Mouse (Mus musculus): ENCODE data around the gene Zfp683. TPM values are rescaled to one million over a fixed set of nuclear protein-coding genes. Genes with fewer than 3 reads are reported as not detected.
A peak's percentile ranks its signal among the peaks of the same experiment; 100 is the strongest.

Gene Zfp683
- total RNA-seq (2021), result not detected

DNA sequence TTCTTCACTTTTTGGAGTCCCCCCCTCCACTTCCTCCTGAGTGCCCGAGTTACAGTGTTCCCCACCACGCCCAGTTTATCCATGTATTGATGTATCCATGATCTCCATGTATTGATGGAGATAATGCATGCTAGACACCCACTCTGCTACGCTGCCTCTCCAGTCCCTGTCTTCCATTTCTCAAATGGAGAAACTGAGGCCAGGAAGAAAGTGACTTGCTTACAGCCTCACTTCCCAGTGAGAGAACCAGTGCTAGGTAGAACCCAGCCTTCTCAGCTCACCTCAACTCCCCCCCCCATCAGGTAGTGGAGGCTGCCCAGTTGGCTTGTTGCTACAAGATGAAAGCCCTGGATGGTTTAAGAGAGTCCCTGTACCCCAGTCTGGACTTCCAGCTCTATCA is at the start of gene Zfp683:
TSS of gene Zfp683 (plus strand) at position 301 of the 400 bp plus-strand sequence.
- no peak for DNase-seq (ENCODE audit: low spot score)
- intact Hi-C loops (cut with DNase I), result no loop called here

GRCm38 (mm10) chr4:134005581-134006358 is 47.9 kb upstream of the Zfp683 start:
- DNase-seq (ENCODE audit: low spot score), result no peak

DNA sequence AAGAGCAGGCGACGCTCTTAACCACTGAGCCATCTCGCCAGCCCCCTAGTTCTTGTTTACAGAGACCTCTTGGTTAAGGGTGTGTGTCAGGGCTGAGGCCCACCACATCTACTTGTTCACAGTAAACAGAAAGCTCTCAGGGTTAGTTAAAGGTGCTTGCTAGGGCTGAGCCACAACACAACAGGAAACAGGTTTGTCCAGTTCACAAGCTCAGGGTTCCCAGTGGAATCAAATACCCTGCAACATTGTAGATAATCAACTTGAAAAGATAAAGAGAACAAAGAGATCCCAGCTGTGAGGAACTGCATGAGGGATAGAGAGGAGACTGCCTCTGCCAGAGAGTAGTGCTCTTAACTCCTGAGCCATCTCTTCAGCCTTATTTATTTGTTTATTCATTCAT is 46.8 kb upstream of the Zfp683 start:
- DNase-seq (ENCODE audit: low spot score), result no peak
- intact Hi-C loops (cut with DNase I), result no loop called here

More at GRCm38 (mm10) chr4:134005581-134006358, 47.9 kb upstream of the Zfp683 start:
- intact Hi-C loops (cut with DNase I), result no loop called here

- DNase-seq (ENCODE audit: low spot score), result no peak
- intact Hi-C loops (cut with DNase I), result no loop called here
Observed at GRCm38 (mm10) chr4:134009709-134010108, 43.9 kb upstream of the Zfp683 start.

GRCm38 (mm10) chr4:134011450-134012414 is 41.9 kb upstream of the Zfp683 start:
- intact Hi-C loops (cut with DNase I), result no loop called here
- no peak for DNase-seq (ENCODE audit: low spot score)

DNA sequence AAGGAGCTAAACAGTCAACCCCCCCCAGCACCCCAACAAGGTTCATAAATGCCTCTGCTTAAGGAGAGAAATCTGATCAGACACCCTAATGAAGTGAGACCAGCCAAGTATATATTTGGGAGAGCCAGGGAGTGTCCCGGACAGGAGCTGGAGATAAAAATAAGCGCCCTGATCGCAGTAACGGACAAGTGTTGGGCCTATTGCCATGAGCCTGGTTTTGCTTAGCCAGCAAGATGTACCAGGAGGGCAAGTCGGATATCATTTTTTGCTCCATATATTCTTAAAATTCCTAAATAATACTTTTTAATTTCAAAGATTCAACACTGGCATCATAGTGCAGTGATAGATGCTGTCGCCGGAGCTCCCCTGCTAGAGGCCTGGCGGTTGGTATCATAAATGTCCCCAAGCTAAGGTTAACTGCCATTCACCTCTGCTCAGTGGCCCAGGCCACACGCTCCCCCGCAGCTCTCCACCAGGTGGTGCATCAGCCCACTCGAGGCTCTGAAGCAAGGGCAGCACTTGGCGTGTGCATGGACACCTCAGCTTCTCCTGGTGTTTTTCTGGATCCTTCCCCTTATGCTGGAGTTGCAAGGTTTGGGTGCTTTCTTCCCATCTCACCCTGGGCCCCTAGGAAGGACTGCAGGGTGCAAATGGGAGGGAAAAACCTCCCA is 40.6 kb upstream of the Zfp683 start:
- no peak for DNase-seq (ENCODE audit: low spot score)
- intact Hi-C loops (cut with DNase I), result no loop called here

DNA sequence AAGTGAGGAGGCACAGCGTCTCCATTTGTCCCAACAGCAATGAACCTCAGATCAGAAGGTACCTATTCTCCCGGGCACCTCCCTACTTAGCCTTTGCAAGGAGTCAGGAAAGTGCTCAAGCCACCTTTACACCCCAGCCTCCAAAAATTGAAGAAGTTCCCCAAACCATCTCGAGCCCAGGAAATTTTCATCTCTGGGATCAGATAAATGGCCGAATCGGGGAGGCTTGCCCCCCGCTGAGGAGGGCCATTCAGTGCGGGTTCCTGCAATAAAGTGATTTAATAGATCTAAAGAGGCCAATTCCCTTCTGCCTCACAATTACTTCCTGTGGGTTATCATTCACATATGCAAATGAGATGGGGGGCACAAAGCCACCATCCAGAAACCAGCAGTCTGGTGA is 37.4 kb upstream of the Zfp683 start:
- intact Hi-C loops (cut with DNase I), result no loop called here
- DNase-seq (ENCODE audit: low spot score), result no peak

DNA sequence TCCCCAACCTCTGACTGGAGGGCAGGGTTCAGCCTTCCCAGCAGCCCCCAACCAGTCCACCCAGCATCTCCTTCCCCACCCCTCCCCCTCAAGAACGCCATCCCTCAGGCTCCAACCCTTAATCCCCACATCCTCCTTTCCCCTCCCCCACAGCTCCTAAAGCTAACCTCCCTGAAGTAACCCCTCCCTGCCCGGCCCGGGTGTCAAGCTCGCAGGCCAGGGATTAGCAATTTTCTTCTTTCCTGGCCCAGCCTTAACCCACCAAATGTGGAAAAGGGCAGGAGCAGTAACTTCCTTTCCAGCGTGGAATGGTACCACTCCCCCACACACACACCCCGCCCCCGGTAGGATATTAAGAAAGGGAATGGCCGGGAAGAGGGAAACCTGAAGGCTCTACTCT is 36.9 kb upstream of the Zfp683 start:
- DNase-seq (ENCODE audit: low spot score), result no peak
- intact Hi-C loops (cut with DNase I), result no loop called here

DNA sequence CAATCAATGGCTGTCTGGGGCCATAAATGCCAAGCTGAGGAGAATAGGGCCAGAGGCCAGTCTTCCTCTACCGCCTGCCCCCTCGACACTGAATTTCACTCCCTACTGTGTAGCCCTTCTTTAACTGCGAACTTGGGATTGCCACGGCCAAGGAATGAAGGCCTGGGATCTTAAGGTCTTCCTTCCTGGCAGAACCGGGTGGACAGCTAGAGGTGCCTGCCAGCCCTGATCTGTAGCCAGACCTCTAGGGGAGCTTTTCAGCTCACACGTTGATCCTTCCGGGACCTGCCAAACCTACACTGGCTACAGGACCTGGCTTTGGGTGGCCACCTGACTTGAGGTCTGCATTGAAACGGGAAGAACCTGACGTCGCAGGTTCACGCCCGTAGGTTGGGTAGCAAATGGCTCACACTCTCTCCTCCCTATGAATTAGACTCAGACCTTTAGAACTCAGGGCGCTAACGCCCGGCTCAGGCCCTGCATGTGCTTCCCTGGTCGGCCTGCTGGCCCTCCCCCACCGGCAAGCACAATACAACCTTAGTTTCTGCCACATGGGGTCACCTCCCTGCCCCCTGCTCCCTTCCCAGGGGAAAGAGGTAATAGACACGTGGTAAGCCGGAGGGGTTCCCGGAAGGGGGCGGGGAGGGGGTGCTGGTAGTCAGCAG is 36.3 kb upstream of the Zfp683 start:
- no peak for DNase-seq (ENCODE audit: low spot score)
- intact Hi-C loops (cut with DNase I), result no loop called here

- intact Hi-C loops (cut with DNase I), result no loop called here
- DNase-seq (ENCODE audit: low spot score), result no peak
Observed at GRCm38 (mm10) chr4:134018038-134018778, 35.4 kb upstream of the Zfp683 start.

DNA sequence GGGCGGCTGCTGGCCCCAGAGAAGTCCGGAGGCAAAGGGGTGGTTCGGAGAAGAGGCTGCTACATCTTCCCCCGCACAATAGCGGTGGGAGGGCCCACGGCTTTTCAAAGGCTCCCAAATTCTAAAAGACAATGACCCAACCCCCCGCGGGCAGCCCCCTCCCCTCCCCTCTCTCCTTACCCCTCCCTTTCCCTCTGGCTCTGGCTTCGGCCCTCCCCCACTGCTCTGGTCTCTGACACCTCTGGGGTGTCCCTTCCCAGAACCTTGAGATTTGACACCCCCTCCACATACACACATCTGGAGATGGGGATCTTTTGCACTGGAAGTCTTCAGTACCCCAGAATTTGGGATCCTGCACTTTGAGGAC is 34.9 kb upstream of the Zfp683 start, which contains the start of gene Lin28a:
TSS of gene Lin28a (minus strand) at position 63 of the 367 bp plus-strand sequence.
- DNase-seq (ENCODE audit: low spot score), result no peak
- intact Hi-C loops (cut with DNase I), result no loop called here

- intact Hi-C loops (cut with DNase I), result no loop called here
- no peak for DNase-seq (ENCODE audit: low spot score)
Observed at GRCm38 (mm10) chr4:134019210-134019609, 34.4 kb upstream of the Zfp683 start.

DNA sequence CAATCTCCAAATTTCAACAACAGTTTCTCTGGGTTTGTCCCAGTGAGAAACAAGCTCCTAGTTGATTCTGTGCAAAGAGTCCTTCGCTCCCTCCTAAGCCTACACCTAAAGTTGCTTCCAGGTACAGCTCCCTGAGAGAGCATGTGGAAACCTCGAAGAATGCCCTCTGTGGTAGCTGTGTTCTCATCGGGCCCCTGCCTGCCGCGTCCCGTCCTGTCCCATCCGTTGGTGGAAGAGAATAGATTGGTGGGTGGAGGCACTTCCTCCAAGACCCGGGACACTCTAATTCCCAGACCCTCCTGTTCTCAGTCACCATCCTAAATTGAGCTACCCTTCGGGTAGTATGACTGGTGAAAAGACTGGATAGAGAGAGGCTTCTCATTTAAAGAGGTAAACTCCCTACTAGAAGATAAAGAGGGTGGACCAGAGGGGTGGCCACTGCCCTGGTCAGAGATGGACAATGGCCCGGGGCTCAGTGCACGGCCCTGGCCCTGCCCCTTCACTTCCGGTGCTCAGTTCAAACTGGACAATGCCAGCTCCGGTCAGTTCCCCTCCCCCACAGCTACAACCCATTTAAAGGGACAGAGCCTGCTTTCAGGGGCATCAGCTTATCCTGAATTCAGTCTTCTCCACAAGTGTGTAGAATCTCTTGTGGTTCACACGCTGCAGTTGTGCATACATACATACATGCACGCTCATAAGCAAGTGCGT is 33.8 kb upstream of the Zfp683 start:
- intact Hi-C loops (cut with DNase I), result no loop called here

DNA sequence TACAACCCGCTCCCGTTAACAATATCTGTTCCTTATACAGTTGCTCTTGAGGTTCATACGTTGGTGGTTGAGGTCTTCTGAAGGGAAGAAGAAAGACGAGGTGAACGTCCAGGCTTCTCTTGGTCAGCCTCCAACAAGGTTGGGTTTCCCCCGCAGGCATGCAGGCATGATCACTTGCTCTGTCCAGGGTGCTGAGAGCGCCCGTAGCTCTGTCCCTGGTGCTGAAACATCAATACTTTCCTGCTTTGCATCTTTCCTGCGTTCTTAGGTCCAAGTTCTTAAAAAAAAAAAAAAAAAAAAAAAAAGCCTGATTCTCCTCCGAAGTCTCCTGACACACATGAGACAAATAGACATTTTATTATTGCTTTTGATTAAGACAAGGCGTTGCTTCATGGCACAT is 33.0 kb upstream of the Zfp683 start:
- intact Hi-C loops (cut with DNase I), result no loop called here
- peak; percentile 12 for DNase-seq (ENCODE audit: low spot score)

More for the DNA sequence above, 33.8 kb upstream of the Zfp683 start:
- no peak for DNase-seq (ENCODE audit: low spot score)

DNA sequence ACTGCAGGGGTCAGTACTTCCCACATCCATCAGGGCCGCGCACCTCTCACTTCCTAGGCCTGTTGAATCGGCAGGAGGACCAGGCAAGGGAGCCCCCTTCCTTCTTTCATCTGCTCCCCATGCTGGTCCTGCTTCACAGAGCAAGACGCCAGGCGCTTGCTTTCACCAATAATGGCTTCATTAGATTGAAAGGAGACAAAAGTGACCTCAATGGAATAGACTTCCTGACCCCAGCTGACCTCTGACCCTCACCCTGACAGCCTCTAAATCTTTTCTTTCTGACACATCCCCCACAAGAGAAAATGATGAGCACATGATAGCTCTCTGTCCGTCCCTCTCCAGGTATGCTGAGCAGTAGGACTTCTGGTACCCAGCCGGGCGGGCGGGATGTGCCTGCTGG is 27.8 kb upstream of the Zfp683 start:
- intact Hi-C loops (cut with DNase I), result no loop called here
- no peak for DNase-seq (ENCODE audit: low spot score)

DNA sequence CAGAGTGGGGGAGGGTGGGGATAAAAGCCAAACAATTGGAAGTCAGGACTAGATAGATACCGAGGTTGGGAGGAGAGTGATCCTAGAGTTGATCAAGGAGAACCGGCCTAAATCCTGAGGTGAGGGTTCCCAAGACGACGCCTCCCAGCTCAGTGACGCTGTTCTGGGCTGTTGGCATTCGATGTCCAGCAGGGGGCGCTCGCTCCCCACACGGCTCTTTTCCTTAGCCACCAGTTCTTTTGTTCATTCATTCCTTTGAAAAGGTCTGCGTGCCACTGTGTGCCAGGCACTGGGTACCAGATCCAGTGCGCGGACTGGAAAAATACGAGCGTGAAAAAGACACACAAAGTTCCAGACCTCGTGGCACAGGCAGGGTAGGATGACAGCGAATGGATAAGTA is 17.7 kb upstream of the Zfp683 start:
- intact Hi-C loops (cut with DNase I), result loop anchor here (5.0 kb wide), 3 partner anchors 51 to 256 kb away; no protein-coding TSS in a partner anchor
- no peak for DNase-seq (ENCODE audit: low spot score)

DNA sequence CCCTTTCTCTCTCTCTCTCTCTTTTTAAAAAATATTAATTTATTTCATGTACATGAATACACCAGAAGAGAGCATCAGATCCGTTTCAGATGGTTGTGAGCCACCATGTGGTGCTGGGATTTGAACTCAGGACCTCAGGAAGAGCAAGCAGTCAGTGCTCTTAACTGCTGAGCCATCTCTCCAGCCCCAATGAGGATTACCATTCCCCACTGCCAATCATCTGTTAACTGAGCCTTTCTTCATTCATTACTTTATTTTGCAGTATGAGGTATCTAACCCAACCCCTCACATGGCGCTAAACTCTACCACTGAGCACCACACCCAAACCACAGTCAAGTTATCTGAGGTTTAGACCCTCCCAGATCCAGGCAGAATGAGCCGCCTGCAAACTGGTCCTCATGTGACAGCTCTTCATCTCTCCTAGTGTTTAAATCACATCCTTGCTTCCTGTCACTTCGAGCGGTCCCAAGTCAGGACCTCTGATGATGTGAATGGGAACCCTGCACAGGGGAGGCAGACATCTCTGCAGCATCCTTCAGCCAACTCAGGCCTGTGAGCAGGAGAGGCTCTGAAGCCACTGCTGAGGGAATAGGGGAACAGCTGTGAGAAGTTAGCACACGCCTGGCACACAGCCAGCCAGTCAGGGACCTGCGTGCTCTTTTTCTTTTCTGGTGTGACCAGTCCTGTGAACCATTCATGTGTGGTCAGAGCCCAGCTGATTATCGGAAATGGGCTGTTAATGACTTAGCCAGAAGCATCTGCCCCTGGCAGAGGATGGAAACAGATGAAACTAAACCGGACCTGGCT is 12.1 kb upstream of the Zfp683 start:
- DNase-seq (ENCODE audit: low spot score), result no peak
- intact Hi-C loops (cut with DNase I), result no loop called here

- DNase-seq (ENCODE audit: low spot score), result no peak
Observed at GRCm38 (mm10) chr4:134043041-134043440, 10.6 kb upstream of the Zfp683 start.

More at GRCm38 (mm10) chr4:134043041-134043440, 10.6 kb upstream of the Zfp683 start:
- intact Hi-C loops (cut with DNase I), result no loop called here
